In genomic region chr14:101852584-101853195, GRCm38 (mm10) we compare ENCODE assay signal across 17 mouse cellular contexts.
DNase-seq lines count a peak whose midpoint lies in the region; ATAC-seq and TF ChIP-seq lines count a peak whose summit lies in the region.
"Had no signal": no experiment of that assay in that cellular context is flagged by ENCODE, and none has a peak within 500 bp of the region (broad histone marks: within the 10 kb centered on the region; RNA-seq: fewer than 3 reads in every experiment).

No protein-coding gene starts in this region.

- no peak for DNase-seq in gastrocnemius, adult 2 months
- DNase-seq in gastrocnemius, postnatal 36 days = no peak
- no peak for DNase-seq in liver, postnatal 0 days
- no peak for DNase-seq in liver
- DNase-seq in kidney, adult 9 months = peak; percentile 77
- no peak for DNase-seq in lung, postnatal 36 days
- DNase-seq: adrenal gland, adult 8-10 months; cerebellum, adult 2 months; gastrocnemius, postnatal 14 days; liver, embryonic 13.5 days; right cerebral cortex, postnatal 25 days; thymus, postnatal 36 days had no signal

- TF ChIP-seq POLR2A in small intestine, adult 2 months (IDR thresholded peaks at IDR 0.05; ENCODE audit: low read depth, low read length) = no peak

- H3K36me3 ChIP-seq in liver, postnatal 0 days (replicated peaks; ENCODE audit: insufficient read depth, low read length) = no peaks in the 10 kb centered on the region
- peaks cover 9% of the 10 kb centered on the region; the same call in 1 of the 2 replicates for H3K36me3 ChIP-seq in small intestine, adult 2 months (ENCODE audit: control insufficient read depth, insufficient read depth, low read length)
- H3K36me3 ChIP-seq in midbrain, embryonic 16.5 days (ENCODE audit: control insufficient read depth, insufficient read depth, low read length) = no peaks in the 10 kb centered on the region
- H3K36me3 ChIP-seq: liver, embryonic 13.5 days had no signal

- H3K4me3 ChIP-seq in gastrocnemius, adult 2 months = no peak overlapping the region
- no peak overlapping the region for H3K4me3 ChIP-seq in liver, postnatal 0 days (ENCODE audit: low read depth, low read length)
- no peak overlapping the region for H3K4me3 ChIP-seq in small intestine, adult 2 months (ENCODE audit: low read depth, low read length)
- no peak overlapping the region for H3K4me3 ChIP-seq in midbrain, embryonic 16.5 days (ENCODE audit: low read depth, low read length)
- H3K4me3 ChIP-seq: layer of hippocampus, adult 2 months; liver, embryonic 13.5 days had no signal

- 64% methylated on average over 6 of the region's 6 CpGs for WGBS in liver, postnatal 0 days (ENCODE audit: insufficient replicate concordance)
- 36% methylated on average over 6 of the region's 6 CpGs for WGBS in small intestine, adult 2 months
- WGBS in midbrain, embryonic 16.5 days = 88% methylated on average over 6 of the region's 6 CpGs

- H3K9ac ChIP-seq in liver, postnatal 0 days (replicated peaks) = no peak overlapping the region
- H3K9ac ChIP-seq in midbrain, embryonic 16.5 days (ENCODE audit: low read depth, low read length) = no peak overlapping the region
- H3K9ac ChIP-seq: hindbrain, embryonic 14.5 days; liver, embryonic 13.5 days had no signal

- peaks cover 5% of the 10 kb centered on the region; the same call in 1 of the 2 replicates for H3K4me1 ChIP-seq in liver, postnatal 0 days (ENCODE audit: insufficient read depth)
- H3K4me1 ChIP-seq in small intestine, adult 2 months (ENCODE audit: control insufficient read depth, insufficient read depth, insufficient read length, low read length) = peaks cover 9% of the 10 kb centered on the region; the same call in 1 of the 2 replicates
- H3K4me1 ChIP-seq in midbrain, embryonic 16.5 days (ENCODE audit: control insufficient read depth, insufficient read depth, low read length) = no peaks in the 10 kb centered on the region

- no peak overlapping the region for H3K4me2 ChIP-seq in liver, postnatal 0 days (ENCODE audit: low read depth, low read length)
- H3K4me2 ChIP-seq in midbrain, embryonic 16.5 days (ENCODE audit: low read length) = no peak overlapping the region
- H3K4me2 ChIP-seq: hindbrain, embryonic 14.5 days; liver, embryonic 13.5 days; midbrain, embryonic 11.5 days had no signal

- peak; percentile 35; the same call in 1 of the 2 replicates for ATAC-seq in liver, postnatal 0 days
- ATAC-seq in midbrain, embryonic 16.5 days = no peak

- intact Hi-C loops in gastrocnemius, adult 2 months (cut with DNase I) = no loop called here
- intact Hi-C loops in gastrocnemius, postnatal 36 days (cut with DNase I) = no loop called here

- no peaks in the 10 kb centered on the region for H3K27me3 ChIP-seq in liver, postnatal 0 days (ENCODE audit: insufficient read depth, low read length)
- H3K27me3 ChIP-seq in small intestine, adult 2 months (ENCODE audit: control insufficient read depth, insufficient read depth, low read length) = no peaks in the 10 kb centered on the region
- no peaks in the 10 kb centered on the region for H3K27me3 ChIP-seq in midbrain, embryonic 16.5 days (ENCODE audit: control insufficient read depth, insufficient read depth, low read depth, low read length)
- H3K27me3 ChIP-seq: liver, embryonic 13.5 days had no signal

- TF ChIP-seq EP300 in liver, postnatal 0 days (IDR thresholded peaks at IDR 0.05; ENCODE audit: low read depth) = no peak

- H3K9me3 ChIP-seq in liver, postnatal 0 days (ENCODE audit: low read length) = no peaks in the 10 kb centered on the region
- no peaks in the 10 kb centered on the region for H3K9me3 ChIP-seq in midbrain, embryonic 16.5 days (replicated peaks; ENCODE audit: control insufficient read depth, low read length, poor library complexity, severe bottlenecking)
- H3K9me3 ChIP-seq: liver, embryonic 13.5 days had no signal

- H3K27ac ChIP-seq in gastrocnemius, adult 2 months = peak overlapping the region; percentile 80
- H3K27ac ChIP-seq in liver, postnatal 0 days (ENCODE audit: low read depth) = 0 out of 2 replicates have a peak overlapping the region, but pooled peaks have one; percentile 23
- H3K27ac ChIP-seq in small intestine, adult 2 months (ENCODE audit: insufficient read depth, low read depth, low read length) = peak overlapping the region; percentile 95
- H3K27ac ChIP-seq in midbrain, embryonic 16.5 days (ENCODE audit: low read length) = no peak overlapping the region
- H3K27ac ChIP-seq: hindbrain, embryonic 14.5 days; layer of hippocampus, adult 2 months; liver, embryonic 13.5 days had no signal

- no peak for TF ChIP-seq CTCF in gastrocnemius, adult 2 months (IDR thresholded peaks at IDR 0.05)
- no peak for TF ChIP-seq CTCF in liver, postnatal 0 days (IDR thresholded peaks at IDR 0.05; ENCODE audit: low read depth)
- no peak for TF ChIP-seq CTCF in small intestine, adult 2 months (IDR thresholded peaks at IDR 0.05; ENCODE audit: extremely low read depth, insufficient read length, insufficient replicate concordance, low read depth, low read length)
